16 mouse cellular contexts compared by ENCODE assay signal in the genomic region with DNA sequence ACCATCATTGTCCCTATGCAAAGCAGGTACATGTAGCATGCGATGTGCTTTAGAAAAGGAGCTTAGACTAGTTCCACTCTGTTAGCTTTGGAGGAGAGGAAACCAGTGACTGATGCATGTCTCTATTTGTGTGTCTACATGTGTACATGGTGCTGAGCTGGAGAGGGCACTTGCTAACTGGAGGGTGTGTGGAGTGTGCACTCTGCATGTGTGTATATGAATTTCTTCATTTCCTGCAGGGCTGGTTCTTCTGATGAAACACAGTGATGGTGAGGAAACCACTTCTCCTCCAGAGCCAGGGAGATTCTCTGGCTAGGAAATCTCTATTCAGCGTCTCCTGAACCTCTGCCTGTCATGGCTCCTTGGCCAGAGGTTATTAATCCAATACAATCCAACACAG. TPM values are rescaled to one million over a fixed set of nuclear protein-coding genes. Genes with fewer than 3 reads are reported as not detected.
"Had no signal": no experiment of that assay in that cellular context is flagged by ENCODE, and none has a peak within 500 bp of the region (broad histone marks: within the 10 kb centered on the region; RNA-seq: fewer than 3 reads in every experiment).

No protein-coding gene starts in this region.

- H3K4me2 ChIP-seq: intestine, embryonic 15.5 days; limb, embryonic 13.5 days; liver, embryonic 13.5 days; lung, embryonic 15.5 days; midbrain, embryonic 11.5 days had no signal

- H3K27ac ChIP-seq: intestine, embryonic 15.5 days; limb, embryonic 13.5 days; liver, embryonic 13.5 days; lung, embryonic 15.5 days had no signal

- H3K4me1 ChIP-seq: intestine, embryonic 15.5 days; limb, embryonic 13.5 days; liver, embryonic 13.5 days; lung, embryonic 15.5 days had no signal

- H3K9ac ChIP-seq: intestine, embryonic 15.5 days; limb, embryonic 13.5 days; liver, embryonic 13.5 days; lung, embryonic 15.5 days had no signal

- H3K4me3 ChIP-seq: intestine, embryonic 15.5 days; limb, embryonic 13.5 days; liver, embryonic 13.5 days; lung, embryonic 15.5 days had no signal

- H3K27me3 ChIP-seq: intestine, embryonic 15.5 days; limb, embryonic 13.5 days; liver, embryonic 13.5 days; lung, embryonic 15.5 days had no signal

- ATAC-seq: intestine, embryonic 15.5 days; midbrain, embryonic 16.5 days had no signal

- DNase-seq: kidney, adult 18-20 months; kidney, postnatal 14 days; left cerebral cortex, postnatal 4 days; liver, embryonic 13.5 days; right cerebral cortex, adult 18-20 months; right cerebral cortex, postnatal 4 days; spleen, adult 18-20 months; thymus, adult 18-20 months; thymus, postnatal 14 days had no signal

- H3K9me3 ChIP-seq: intestine, embryonic 15.5 days; limb, embryonic 13.5 days; liver, embryonic 13.5 days; lung, embryonic 15.5 days had no signal

RNA-seq across cellular contexts. Expression of a gene that starts 40.3 kb away (rescaled TPM):
- polyA plus RNA-seq: intestine, embryonic 15.5 days; kidney, embryonic 14.5 days; large intestine, adult 2 months; limb, embryonic 13.5 days; liver, embryonic 13.5 days had no signal
